Mouse (Mus musculus) gastrocnemius, adult 8-10 months (tissue): ENCODE results near the gene Gamt. TPM values are rescaled to one million over a fixed set of nuclear protein-coding genes. Genes with fewer than 3 reads are reported as not detected.

Experiments
- DNase-seq, 2 experiments: peaks; one replicate each; pipeline ENCODE4 v3.0.0; 2022; ENCODE audit warnings: low spot score in 2 of 2
- total RNA-seq, 4 experiments: library from RNA; stranded (reverse); gene quantifications; 2 replicates each; pipeline ENCODE4 v1.2.4; 2022

The Gamt gene
- total RNA-seq, 4 experiments from 2014 or later = 19.5 to 33.6 (median 33.4) TPM

DNA sequence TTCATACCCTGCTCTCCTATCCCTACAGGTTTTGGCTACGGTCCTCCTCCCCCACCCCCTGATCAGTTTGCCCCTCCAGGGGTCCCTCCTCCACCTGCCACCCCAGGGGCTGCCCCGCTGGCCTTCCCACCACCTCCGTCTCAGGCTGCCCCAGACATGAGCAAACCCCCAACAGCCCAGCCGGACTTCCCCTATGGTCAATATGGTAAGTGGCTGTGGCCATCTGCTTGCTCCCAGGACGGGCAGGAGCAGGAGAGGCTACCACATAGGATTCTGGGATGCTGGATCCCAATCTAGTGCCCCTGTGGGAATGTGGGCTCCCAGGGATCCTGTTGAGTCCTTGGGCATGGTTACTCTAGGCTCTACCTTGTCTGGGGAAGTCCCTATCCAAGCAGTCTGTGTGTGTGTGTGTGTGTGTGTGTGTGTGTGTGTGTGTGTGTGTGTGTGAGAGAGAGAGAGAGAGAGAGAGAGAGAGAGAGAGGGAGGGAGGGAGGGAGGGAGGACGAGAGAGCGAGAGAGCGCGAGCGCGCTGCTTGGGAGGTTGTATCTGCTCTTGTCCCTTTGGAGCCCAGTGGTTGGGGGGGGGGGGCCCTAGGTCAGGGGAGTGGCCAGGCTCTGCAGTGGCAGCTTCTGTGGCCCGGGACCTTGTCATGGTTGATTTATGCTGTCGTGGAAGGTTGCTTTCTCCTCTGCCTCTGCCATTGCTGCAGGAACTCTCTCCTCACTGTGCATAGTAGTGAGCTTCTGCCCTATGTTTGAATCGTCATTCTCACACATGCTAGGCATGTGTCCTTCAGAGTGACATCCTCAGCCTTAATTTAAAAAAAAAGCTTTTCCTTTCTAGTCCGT, 24.6 kb upstream of the Gamt start:
- DNase-seq = no peak

DNA sequence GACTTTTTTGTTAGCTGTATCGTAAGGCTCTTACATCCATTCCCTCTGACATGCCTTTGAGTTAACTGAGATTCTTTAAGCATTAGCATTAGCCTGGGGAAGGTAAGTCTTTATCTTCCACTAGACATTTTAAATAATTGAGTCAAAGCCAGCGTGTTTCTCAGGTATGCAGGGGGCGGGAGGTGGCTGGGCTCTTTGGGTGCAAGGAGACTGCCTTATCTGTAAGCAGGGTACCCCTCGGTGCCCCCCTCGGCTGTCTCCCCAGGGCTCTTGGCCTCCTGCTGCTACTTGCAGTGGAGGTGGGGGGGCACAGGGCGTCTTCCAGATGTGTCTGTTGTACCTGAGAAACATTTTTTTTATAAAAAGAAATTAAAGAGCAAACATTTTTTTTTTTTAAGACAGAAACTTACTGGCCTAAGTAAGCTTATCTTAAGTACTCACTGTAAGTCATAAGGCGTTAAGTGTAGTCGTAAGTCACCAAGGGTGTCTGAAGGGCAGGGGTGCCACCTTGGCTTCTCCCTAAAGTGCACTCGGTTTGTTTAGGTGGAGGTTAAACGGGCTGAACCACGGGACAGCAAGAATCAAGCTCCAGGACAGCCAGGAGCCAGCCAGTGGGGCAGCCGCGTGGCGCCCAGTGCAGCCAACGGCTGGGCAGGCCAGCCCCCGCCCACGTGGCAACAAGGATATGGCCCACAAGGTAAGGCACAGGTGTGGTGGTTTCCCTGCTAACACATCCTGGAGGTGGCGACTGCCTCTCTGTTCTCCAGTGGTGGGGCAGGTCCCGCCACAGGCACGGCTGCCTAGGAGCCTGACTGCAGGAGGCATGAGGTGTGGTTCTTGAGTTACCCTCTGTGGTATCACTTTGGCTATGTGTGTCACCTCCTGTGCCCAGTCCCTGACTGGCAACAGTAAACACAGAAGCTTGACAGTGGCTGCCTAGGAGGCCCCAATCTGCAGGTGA, 21.9 kb upstream of the Gamt start:
- DNase-seq = no peak

DNA sequence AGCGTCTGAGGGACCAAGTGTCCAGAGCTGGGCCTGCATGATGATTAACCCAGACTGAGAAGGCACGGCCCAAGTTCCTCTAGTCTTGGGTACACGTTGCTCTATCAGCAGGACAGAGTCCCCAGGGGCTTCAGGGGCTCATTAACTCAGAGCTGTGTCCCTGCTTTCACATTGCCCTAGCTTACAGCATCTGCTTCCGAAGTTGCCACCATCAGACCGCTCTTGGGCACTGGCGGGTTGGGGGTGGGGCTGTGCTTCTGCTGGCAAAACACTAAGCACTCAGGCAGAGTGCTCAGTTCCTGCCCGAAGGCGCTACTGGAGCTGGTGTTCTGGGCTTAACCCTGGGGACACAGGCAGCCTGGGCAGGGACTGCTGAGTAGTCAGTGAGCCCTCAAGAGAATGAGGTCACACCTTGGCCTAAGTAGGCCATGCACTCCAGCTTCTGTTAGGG, 21.1 kb upstream of the Gamt start:
- peak in 1 of 2 experiments; percentile 51 for DNase-seq

- no peak for DNase-seq
These were observed 20.5 kb upstream of the Gamt start for GRCm38 (mm10) chr10:80281304-80281703.

GRCm38 (mm10) chr10:80279273-80279672, 18.5 kb upstream of the Gamt start:
- DNase-seq = no peak

DNA sequence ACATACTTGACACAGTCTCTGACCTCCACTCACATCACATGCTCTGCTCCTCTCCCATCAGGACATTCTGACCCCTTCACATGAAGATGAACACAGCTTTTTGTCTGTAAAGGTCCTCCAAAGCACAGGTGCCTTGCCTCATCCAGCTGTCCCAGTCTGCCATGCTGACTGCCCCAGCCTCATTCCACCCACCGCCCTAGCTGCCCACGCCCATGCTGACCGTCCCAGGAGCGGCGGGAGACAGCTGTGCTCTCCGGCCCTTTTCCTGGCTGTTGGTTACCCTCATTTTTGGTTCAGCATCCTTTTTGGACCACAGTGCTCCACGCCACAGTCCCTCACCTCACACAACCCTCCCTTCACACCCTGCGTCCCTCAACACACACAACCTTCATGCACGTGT, 17.6 kb upstream of the Gamt start:
- no peak for DNase-seq

GRCm38 (mm10) chr10:80276238-80276637, 15.4 kb upstream of the Gamt start:
- no peak for DNase-seq

DNA sequence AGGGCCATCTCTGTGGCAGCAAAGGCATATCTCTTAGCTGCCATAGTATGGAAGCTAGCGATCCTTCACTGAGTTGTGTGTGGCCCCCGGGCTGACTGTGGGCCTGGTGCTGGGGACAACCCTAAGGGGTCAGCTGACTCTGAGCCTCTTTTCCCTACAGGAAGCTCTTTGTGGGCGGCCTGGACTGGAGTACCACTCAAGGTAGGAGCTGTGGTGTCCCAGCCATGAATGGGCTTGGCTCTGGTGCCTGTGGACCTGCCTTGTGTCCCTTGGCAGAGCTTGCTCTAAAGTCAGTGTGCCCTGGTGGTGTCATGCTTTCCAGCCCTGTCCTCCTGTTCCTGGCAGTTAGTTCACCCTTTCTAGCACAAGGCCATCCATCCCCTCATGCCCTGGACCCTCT, 13.0 kb upstream of the Gamt start:
- no peak for DNase-seq

DNA sequence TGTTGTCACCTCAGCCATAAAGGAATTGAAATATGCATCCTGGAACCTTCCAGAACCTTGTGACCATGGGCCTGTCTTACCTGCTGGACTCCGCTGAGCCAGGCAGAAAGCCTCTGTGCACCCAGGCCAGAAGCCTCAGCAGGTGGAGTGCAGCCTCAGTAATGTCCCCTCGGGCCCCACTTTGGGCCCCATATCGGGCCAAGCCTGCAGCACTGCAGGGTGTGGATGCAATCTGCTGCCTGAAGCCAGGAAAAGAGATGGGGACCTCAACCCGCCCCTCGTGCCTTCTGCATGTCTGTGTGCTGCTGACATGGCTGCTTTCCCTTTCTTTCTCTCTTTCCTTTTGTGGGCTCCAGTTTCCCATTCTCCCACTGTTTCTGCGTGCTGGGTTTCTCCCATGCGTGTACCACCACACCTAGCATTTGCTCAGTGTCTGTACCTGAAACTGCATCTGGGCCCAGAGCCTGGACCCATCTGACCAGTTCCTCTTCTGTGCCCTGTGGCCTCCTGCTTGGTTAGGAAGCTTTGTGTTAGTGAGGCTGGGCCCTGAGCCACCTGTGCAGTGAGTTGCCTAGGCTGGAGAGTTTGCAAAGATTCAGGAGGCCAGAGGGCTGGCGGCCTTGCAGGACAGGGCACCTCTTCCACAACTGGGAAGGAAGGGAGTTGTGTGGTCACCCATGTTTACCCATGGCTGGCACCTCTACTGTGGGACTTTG, 11.2 kb upstream of the Gamt start:
- DNase-seq = no peak

DNA sequence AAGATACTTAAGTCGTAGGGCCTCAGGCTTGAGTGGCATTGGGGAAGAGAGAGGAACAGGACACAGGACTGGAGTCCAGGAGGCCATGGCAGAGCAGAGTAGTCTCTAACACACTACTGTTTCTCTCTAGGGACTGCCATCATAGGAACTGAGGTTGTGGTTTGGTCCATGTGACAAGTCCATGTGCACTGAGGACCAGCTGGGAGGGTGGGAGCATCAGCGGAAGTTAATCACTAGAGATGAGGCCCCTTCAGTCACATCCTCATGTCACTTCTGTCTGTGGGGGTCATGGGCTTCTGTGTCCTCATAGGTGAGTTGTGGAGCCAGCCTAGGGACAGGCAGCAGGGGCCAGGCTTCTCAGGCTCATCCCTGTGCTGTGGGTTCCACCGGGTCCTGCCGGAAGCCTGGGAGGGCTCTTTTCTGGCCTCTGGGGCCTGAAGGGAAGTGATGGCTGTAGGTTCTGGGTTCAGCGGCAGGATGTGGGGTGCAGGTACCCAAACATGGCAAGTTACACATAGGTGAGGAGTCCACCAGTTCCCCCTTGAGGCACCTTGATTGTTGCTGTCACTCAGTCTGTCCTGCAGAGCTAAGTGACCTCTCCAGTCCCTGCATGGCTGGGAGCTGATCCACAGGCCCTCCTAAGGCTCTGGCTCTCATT, 10.5 kb upstream of the Gamt start:
- no peak for DNase-seq

DNA sequence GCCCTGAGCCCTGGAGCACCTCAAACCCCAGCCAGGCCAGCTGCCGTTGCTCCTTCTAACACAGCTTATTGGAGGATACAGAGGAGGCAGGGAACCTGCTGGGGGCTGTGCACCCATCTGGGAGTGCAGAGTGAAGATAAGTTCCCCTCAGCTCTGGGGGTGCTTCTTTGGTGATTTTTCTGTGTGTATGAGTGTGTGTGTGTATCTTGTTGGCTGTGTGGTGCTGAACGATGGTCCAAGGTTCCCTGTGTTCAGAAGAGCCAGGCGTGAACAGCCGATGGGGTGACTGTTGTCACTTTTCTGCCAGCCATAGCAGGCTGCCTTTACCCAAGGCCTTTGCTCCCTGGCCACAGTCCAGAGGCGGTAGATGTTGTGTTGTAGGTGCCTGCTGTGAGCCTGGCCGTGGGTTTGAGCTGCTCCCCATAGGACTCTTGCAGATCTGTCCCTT, 9.9 kb upstream of the Gamt start:
- no peak for DNase-seq

- no peak for DNase-seq
These were observed 9.3 kb upstream of the Gamt start for GRCm38 (mm10) chr10:80270099-80270498.

- DNase-seq = no peak
These were observed 4.3 kb upstream of the Gamt start for GRCm38 (mm10) chr10:80265149-80265486.

DNA sequence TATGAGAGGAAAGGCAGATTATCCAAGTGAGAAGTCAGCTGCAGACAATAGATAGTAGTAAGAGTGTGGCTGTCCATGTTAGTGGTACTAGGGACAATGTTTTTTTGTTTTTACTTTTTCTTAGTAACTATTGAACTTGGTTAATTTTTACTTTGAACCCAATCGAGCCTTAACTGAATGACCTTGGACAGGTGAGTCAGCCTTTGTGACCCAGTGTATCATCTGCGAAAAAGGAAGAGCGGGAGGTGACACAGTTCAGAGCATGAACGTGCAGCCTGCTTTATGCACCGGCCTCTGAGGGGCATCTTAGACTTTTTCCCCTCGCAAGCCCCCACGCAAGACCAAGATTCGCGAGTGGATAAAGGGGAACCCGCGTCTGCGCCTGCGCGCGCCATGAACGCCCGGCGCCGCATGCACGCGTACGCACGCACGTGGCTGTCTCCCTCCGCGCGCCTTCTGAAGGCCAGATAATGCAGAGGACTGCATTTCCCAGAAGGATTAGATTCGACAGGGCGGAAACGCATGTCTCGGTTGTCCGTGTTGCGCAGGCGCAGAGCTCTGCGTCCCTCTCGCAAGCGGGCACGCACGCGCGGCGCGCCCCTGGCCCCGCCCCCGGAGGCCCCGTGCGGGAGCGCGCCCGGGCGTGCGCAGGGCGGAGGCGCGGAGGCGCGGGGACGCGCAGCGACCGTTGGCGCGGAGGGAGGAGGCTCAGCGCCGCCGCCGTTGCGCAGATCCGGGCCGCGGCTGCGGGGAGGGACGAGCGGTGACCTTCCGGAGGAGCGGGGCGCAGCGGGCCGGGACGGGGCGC, 3.7 kb upstream of the Gamt start:
- peak; percentile 99 for DNase-seq

DNA sequence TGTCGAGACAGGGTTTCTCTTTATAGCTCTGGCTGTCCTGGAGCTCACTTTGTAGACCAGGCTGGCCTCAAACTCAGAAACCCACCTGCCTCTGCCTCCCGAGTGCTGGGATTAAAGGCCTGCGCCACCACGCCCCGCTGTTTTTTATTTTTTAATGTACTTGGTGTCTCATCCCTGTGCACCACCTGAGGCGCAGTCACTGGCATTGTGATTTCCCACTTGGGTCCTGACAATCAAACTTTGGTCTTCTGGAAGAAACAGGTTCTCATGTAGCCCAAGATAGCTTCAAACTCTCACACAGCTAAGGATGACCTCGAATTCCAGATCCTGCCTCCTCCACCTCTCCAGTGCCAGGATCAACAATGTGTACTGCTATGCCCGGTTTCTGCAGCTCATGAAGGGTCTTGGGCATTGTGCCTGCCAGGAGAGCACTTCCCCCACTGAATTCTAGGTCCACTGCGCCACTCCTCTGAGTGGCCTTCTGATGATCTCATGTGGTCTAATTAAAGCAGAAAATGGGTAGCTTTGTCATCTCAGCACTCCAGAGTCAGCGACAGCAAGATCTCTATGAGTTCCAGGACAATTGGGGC, 2.1 kb upstream of the Gamt start:
- DNase-seq = no peak

GRCm38 (mm10) chr10:80262169-80262568, 1.4 kb upstream of the Gamt start:
- DNase-seq = no peak

- DNase-seq = peak; percentile 99
These were observed 765 bp upstream of the Gamt start for GRCm38 (mm10) chr10:80261585-80261968.

DNA sequence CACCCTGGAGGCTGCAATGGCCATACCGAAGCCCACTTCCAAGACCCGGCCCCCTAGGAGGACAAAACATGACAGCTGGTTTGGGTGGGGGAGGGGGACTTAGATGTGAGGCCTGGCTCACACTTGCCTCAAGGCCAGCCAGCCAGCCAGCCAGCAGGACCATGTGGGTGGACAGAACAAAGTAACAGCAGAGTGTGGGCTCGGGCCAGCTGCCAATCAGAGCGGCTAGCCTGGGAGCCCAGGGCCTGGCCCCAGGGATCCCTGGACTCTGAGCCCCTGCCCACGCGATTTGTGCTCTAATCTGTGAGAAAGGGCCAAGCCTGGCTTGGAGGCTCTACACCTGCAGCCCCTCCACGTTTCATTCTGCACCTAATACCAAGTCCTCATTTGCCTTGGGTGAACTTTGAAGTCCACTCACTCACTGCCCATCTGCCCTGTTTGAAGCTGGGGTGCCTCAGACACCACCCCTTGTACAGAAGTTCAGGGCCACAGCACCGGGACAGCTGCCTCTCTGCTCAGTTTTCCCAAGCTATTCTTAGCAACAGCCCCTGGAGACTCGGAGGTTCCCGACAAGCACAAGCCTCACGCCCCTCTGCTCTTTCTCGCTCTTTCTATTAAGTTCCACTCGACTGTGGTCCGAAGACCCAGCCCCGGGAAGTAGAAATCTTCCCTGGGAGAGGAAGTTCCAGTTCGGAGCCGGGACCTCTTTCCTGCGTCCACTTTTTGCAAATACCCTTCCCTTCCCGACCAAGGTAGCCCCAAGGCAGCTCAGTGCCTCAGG, 761 bp downstream of the Gamt start:
- peak; percentile 42 to 62 for DNase-seq

- DNase-seq = no peak
These were observed 1.4 kb downstream of the Gamt start for GRCm38 (mm10) chr10:80259463-80259805.
